Mouse (Mus musculus): ENCODE results near the gene Zfp638.
"Not testable (repeated sequence)": the region's sequence is repeated elsewhere in the genome, so short reads cannot be mapped to it uniquely, and the experiment has no call there.

Zfp638 gene

DNA sequence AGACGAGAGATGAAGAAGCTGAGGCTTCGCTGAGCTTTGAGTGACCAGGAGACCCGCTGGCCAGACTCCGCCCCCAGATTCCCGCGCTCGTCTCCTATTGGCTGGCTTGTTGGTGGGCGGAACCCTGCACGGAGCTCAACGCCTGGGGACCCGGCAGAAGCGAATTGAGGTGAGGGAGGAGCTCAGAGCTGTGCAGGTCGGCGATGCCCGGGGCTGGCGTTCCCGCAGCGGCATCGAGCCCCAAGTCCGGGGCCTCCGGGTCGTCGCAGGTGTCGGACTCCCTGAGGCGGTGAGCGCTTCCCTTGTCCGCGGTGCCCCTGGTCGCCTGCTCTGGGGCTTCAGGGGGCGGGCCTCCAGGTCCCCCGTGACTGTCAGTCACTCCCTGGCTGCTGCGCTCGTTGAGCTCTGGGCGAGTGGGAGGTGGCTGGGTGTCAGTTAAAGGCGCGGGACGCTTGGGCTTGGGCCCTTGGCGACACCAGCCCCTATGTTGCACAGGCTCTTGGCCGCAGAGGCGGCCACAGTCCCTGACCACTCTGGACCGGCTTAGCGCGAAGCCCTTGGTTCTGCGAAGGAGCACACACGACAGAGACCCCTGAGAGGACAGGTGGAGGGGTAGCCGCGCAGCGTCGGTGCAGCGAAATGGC lies at the start of gene Zfp638:
TSS of gene Zfp638 (plus strand) at position 156 of the 644 bp plus-strand sequence.
- DNase-seq = peak; percentile 95

GRCm38 (mm10) chr6:83818996-83819395 lies 47.9 kb upstream of the Zfp638 start:
- DNase-seq = no peak

GRCm38 (mm10) chr6:83820727-83821515 lies 46.0 kb upstream of the Zfp638 start:
- no peak for DNase-seq

- no peak for DNase-seq
Measured at GRCm38 (mm10) chr6:83821856-83822255, 45.1 kb upstream of the Zfp638 start.

DNA sequence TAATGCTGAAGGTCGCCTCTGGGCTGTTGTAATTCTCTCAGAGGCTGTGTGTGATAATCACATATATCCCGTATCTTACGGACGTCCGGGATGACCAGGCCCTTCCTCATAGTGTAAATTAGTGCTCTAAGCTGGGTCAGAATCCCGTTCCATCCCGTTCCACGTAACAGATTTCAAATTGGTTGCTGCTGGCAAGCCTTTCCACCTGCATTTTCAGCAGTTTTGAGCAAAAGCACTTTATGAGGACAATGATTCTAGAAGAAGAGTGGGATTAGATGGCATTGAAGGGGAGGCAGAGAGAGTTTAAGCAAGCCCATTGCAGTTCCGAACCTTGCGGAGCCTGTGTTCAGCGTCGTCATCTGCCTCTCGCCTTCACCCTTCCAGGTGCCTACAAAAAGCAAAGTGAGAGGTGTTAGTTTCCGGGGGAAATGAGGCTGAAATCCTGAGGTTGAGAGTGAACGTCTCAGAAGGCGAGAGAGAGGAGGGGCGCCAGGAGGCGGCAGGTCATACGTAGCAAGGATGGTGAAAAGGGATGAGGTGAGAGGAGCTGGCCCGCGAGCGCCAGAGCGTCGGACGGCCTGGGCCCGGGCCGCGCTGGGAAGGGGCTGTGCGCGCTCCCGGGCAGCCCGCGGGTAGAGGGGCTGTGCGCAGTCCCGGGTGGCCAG lies 35.8 kb upstream of the Zfp638 start:
- peak; percentile 65 for DNase-seq

- peak; percentile 100 for DNase-seq
Measured at GRCm38 (mm10) chr6:83831606-83832123, 35.2 kb upstream of the Zfp638 start, which contains the start of gene Paip2b. TSS of gene Paip2b (minus strand) at chr6:83831741.

DNA sequence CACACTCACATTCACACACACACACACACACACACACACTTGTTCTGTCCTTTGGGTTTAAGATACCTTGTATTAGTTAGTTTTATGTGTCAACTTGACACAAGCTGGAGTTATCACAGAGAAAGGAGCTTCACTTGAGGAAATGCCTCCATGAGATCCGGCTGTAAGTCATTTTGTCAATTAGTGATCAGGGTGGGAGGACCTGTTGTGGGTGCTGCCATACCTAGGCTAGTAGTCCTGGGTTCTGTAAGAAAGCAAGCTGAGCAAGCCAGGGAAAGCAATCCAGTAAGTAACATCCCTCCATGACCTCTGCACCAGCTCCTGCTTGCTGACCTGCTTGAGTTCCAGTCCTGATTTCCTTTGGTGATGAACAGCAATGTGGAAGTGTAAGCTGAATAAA lies 34.5 kb upstream of the Zfp638 start:
- DNase-seq = not testable (repeated sequence)

GRCm38 (mm10) chr6:83836826-83837225 lies 30.1 kb upstream of the Zfp638 start:
- DNase-seq = no peak

DNA sequence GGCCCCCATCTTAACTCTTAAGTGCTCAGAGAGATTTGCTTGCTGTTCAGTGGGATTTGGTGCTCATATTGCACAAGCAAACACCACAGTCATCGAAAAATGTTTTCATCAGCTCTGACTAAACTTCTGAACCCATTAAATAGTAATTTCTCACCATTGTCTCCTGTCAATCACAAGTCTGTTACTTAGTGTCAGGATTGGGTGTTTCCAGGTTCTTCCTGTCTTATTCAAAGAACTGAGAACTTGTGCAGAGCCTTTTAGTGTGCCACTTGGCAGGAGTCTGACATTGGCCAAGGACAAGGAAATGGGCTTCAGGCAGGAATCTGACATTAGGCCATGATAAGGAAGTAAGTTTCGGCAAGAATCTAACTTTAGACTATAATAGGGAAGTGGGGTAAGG lies 28.9 kb upstream of the Zfp638 start:
- DNase-seq = no peak

- no peak for DNase-seq
Measured at GRCm38 (mm10) chr6:83840086-83840485, 26.8 kb upstream of the Zfp638 start.

DNA sequence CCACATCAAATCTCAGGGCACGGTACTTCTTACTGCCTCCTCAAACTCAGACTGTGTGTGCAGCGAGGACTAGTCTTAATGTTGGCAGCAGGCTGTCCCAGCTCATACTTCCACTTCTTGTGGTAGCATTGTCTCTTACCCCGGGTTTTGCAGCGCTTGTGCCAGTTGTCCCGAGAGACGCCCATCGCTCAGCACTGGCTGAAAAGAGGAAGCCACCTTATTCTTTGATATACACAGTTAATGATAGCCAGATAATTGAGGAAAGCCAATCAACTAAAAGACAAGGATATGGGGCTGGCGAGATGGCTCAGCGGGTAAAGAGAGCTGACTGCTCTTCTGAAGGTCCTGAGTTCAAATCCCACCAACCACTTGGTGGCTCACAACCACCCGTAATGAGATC lies 22.0 kb upstream of the Zfp638 start:
- no peak for DNase-seq

DNA sequence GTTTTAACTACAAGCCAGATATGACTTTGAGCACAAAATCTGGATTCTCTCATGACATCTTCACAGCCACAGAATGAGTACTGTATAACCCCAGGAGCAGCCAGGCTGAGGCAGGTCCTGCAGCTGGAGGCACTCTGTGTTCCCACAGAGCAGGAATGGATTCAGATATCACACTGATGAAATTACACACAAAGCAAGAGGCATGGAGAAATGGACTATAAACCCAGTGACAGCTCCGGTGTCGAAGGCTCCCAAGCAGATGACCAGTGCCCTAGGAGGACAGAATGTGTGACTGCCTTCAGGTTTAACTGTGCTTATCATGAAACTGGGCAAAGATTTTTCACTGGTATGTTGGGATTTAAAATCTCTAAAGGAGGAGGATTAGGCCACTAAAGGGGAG lies 20.8 kb upstream of the Zfp638 start:
- DNase-seq = no peak

GRCm38 (mm10) chr6:83849446-83849845 lies 17.5 kb upstream of the Zfp638 start:
- DNase-seq = no peak

DNA sequence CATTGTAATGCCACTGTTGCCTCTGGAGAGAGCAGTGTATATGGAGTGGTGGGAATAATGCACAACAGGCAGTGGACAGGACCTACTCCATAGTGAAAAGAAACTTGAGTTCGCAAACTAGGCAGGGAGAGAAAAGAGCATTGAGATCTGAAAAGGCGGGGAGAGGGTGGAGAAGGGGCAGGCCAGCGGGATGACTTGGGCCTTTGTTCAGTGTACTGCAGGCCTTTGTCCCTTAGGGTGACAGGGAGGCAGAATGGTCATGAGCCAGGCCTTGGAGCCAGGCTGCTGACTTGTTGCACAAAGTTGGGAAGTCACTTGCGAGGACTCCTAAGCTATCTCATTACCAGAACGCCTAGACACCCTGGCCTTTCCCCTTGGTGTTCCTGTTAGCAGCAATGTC lies 9.4 kb upstream of the Zfp638 start:
- DNase-seq = no peak

GRCm38 (mm10) chr6:83860033-83860432 lies 6.9 kb upstream of the Zfp638 start:
- DNase-seq = no peak

DNA sequence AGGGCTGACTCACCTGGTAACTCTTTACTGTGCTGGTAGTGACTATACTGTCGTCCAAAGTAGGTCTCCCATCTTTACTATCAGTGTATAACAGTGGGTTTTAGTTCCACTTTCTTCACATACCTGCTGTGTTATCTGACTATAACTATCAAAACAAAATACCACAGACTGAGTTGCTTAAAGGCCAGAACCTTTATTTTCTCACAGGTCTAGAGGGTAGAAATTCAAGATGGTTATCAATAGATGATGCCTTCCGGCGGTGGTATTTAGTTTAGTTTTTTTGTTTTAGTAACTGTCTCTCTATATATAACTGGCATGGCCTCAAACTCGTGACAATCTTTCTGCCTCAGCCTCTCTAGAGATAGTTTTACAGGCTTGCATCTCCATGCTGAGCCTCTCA lies 3.4 kb upstream of the Zfp638 start:
- DNase-seq = no peak

DNA sequence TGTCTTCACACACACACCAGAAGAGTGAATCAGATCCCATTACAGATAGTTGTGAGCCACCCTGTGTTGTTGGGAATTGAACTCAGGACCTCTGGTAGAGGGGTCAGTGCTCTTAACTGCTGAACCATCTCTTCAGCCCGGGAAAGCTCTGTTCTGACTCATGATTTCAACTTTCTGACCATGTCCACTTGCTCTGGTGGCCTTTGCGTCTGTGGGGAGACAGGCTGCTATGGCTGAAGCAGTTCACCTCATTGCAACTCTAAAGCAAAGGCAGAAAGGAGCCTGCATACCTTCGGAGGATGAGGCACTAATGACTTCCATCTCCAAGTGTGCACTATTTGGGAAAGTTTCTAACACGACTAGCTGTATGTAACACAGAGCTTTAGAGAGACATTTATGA lies 486 bp upstream of the Zfp638 start:
- no peak for DNase-seq

DNA sequence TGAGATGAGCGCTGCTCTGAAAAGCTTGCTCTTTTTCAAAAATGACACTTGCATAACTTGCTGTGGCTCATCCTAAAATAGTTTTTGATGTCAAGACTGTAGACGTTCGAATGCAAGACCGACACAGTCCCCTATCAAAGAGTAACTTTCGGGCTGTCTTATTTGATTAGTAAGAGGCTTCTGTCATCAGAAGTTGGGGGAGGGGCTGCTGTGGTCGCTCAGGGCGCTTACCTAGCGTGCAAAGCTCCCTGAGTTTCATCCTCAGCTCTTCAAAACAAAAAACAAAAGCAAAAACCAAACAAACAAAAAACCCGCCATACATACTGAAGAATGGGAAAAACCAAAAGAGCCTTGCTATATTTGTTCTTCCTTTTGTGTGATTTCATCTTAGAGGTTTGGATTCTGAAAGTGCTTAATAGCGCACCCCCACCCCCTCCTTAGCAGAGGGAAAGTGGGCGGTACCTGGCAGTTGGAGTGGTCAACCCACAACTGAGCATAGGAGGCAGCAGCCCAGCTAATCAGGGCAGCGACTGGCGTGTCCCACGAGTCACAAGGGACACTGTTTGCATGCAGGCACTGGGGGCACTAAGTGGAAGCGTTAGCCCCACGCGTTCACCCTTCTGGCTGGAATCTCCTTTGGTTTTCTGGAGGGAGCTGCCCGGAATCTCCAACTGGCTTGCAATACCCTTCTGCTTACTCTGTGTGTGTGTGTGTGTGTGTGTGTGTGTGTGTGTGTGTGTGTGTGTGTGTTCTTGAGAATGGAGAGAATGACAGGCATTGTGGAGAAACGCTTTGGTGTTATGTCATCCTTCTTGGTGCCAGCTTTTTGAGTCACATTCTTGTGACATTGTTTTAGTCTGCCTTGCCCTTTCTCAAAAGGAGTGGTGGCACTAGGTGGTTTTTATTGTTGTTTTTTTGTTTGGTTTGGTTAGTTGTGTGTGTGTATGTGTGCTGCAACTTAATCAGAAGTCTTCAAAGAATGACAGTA lies 983 bp downstream of the Zfp638 start:
- DNase-seq = peak; percentile 57

DNA sequence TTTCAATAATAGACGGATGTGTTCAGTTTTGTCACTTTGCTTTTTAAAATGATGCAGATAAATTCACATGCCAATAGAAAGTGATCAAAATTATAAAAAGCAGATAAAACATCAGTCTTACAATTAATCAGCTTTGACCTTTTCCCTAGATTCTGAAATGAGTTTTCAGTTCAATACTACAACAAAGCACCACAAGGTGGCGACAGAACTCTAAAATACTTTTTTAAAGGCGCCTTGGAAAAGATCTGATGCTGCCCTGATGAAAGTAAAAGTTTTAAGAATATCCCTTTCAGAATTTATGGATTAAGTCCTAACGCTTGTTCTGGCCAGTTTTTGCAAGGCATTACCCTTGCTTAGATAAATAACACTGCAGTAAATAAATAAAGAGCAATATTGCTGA lies 12.9 kb downstream of the Zfp638 start:
- DNase-seq = peak; percentile 64

DNA sequence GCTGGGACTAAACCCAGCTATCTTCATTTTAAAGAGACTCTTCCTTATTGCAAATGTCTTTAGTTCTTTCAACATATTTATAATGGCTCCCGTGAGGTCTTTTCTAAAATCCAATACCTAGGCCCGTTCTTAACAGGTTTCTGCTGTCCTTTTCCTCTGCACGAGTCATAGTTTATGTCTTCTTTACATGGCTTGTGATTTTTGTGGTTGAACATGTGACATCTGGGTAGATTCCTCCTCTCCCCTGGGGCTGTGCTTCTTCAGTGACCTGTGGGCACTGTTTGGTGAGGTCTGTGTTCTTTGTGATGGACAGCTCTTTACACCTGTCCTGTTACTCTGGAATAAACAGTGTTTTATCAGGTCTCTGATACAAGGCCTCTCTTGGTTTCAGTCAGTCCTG lies 19.9 kb downstream of the Zfp638 start:
- DNase-seq = no peak

- no peak for DNase-seq
Measured at GRCm38 (mm10) chr6:83888802-83889201, 21.9 kb downstream of the Zfp638 start.

DNA sequence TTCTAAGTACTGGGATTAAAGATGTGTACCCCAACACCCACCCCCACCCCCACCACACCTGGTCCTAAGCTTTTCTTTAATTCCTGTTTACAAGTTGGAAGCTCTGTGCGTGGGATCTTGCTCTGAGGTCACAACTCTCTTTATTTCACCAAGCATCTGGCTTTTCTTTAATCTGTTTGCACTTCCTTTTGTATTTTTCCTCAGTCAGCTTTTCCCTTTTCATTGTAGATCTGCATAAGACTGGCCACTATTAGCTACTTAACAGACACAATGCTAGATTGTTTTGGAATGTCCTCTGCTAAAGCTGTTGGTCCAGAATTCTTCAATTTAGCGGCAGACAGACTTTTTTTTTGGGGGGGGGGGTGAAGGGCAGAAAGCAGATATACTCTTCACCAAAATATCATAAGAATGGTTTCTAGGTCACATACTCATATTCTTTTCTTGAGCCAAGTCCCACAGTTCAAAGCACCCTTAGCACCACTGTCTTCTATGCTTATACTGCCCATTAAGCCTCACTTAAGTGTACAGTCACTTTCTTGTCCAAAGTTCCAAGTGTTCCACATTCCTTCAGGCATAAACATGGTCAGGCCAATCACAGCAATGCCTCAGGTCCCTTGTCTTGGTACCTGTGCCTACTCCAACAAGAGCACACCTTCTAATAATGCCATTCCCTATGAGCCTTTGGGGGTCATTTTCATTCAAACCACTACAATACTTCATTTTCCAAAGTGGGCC lies 23.5 kb downstream of the Zfp638 start:
- DNase-seq = no peak
